Mouse (Mus musculus) stomach, postnatal 0 days (tissue): ENCODE measurements at regions not wholly inside any gene's neighbourhood (a gene's known extent, or its start where the extent isn't known, plus 50 kb on each side); places are given as distances from the start of the nearest gene placed in this dataset.

ENCODE experiments used
- CTCF ChIP-seq: IDR thresholded peaks from 2 replicates; pipeline ENCODE4 v1.5.1; 2016; ENCODE audit warnings: antibody characterized with exemption, low read depth, mild to moderate bottlenecking, moderate library complexity
- EP300 ChIP-seq: optimal IDR thresholded peaks from 2 replicates; pipeline ENCODE3; 2016; ENCODE audit warnings: antibody characterized with exemption

- TF ChIP-seq CTCF (no peak), EP300 (no peak)
These were observed 77.7 kb downstream of the Gm10604 start for GRCm38 (mm10) chr4:11903401-11903800.
